Mouse (Mus musculus): ENCODE results near the gene Zdhhc13.

Gene Zdhhc13

DNA sequence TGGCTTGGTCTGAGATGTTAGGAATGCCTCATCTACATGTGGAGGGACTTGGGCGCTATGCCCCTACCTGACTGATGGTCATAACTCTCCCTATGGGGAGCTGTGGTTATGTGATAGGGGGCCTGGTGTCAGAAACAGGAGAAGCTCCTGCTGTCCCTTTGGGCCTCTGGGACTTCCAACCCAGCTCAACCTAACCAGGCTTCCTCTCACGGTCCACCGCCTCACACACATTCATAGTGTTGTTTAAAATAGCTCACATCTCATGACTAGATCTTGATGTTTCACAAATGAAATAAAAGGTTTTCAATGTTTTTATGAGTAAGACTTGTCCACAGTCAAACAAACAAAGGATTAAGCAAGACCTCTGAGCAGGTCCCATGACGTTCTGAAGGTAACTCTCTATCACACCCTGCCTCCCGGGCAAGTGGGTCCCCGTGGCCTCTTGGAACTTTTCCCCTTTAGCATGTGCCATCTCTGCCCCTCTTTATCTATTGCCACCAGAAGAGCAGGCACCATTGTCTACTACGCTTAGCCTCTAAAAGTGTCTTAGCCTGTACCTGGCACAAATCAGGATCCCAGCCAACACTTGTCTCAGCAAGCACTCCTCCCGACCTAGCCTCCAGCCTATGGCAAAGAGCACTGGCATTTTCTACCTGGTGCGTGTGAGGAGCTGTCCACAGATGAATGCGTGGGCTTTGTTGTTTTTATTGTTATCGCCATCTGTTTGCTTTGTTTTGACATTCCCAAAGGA, 3.9 kb upstream of the Zdhhc13 start:
- DNase-seq = no peak

DNA sequence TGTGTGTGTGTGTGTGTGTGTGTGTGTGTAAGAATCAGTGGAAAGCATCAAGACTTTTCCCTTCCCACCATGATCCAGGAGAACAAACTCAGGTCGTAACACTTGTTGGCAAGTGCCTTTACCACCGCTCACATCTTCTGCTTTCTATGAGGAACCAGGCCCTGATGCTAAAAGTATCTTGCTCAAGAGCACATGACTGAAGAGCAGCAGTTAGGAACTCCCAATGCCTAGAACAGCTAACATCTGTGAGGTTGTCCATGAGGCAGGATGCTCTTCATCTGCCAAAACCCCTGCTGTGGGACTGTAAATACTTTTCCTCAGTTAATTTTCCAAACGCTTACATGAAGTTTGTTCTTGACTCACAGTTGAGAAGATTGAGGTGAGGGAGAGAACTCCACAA, 455 bp upstream of the Zdhhc13 start:
- DNase-seq = no peak

DNA sequence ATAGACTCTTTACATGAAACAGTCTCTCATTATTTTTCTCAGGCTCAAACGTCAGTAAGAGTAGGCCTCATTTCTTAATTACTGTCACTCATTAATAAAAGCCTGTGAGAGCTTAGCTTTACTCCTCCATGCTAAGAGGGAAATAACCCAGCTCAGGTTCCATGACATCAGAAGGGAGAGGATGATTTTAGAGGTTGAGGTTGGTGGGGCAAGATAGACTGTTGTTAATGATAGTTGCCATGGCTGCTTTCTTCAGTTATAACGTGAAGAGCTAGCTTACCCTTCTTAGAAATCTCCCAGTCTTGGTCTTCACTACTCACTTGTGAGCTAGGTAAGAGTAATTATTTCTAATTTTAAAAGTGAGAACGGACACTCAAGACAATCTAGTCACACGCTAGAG, 1.3 kb downstream of the Zdhhc13 start:
- no peak for DNase-seq

DNA sequence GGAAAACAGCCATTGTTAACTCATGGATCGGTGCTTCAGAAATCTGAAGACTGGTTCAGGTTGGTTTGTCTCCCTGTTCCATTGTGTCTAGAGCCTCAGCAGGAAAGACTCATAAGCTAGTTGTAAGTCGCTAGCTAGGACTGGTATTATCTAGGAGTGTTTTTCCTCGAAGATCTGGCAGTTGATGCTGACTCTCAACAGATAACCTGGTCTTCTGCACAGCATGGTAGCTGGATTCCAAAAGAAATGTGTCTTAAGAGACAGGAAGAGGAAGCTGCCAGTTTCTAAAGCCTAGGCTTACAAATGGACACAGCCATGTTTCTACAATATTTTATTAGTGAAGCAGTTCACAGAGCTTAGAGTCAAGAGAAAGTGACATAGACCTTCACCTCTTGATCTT, 2.6 kb downstream of the Zdhhc13 start:
- no peak for DNase-seq

DNA sequence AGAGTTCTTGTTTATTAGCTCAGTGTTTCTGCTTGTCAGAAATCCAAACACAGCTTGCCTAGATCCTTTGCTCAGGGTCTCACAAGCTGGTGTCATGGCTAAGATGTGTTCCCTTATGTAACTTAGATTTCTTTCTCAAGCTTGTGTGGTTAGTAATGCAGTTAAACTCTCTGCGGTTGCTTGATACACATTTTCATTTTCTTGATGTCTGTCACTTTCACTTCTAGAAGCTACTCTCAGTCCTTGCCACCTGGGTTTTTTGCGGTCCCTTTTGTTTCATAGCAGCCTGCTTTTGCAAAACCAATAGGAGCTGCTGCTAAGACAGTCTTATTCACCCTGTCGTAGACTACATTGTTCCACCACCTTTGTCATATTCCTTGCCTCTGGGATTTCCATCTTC, 6.3 kb downstream of the Zdhhc13 start:
- no peak for DNase-seq

DNA sequence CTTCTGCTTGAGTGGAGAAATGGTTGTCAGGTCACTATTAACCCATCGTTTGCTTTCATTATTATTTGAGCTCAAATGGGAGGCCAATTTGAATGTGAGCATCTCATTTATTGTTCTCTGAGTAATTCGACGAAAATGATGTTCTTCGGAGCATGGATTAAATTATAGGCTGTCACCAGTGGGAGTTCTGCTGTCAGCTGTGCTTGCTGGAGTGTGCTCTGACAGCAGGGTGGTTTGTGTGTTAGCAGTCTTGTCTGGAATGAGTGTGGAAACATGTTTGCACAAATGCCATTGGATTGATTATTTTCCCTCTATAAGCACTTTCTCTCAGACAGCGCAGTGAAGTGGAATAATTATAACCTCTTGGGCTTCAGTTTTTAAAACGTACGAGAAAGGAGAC, 14.6 kb downstream of the Zdhhc13 start:
- no peak for DNase-seq

DNA sequence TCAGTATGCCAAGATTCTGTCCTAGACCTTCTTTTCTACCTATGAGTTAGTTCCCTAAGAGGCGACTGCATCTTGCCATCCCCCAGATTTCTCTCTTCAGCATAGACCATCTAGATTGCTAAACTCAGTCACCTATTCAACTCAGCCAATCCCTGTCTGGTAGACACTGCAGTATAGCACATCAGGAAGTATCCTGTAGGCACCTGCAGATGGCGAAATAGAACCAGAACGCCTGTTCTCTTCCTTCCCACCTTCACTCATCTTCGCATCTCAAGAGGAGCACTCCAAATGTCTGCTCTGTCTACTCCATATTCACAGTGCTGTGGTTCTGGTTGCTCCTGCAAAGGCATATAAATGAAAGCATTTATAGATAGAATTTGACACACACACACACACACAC, 17.8 kb downstream of the Zdhhc13 start:
- DNase-seq = no peak

DNA sequence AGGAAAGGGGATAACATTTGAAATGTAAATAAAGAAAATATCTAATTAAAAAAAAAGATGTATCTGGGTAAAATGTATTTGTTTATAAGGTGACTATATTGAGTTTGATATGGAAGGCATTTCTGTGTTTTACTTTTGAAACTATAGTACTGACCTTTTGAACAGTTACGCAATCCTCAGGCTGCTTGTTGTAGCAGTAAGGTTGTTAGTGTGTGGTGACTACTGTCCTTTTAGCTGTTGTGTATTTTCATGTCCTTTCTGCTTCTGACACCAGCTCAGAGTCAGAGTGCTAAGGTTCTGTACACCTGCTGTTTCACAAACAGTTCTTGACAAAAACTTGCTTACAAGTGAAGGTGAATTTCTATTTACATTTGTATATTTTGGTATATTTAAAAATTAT, 21.8 kb downstream of the Zdhhc13 start:
- DNase-seq = no peak

DNA sequence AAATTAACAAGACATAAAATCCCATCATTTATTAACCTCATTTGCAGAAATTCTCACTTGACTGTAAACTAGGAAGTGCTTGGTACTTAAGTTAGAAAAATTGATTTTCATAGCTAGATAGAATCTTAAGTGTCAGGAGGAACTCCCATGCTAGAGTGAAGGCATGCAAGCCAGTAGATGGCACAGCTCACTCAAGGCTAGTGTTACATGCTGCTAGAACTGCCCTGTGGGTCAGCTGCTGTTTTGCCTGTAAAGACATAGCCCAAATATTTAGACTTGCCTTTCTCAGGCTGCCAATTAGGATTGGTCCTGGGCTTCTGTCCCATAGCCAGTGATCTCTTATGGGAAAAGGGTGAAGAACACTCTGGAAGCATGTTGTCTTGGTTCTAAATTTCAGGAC, 23.6 kb downstream of the Zdhhc13 start:
- no peak for DNase-seq

DNA sequence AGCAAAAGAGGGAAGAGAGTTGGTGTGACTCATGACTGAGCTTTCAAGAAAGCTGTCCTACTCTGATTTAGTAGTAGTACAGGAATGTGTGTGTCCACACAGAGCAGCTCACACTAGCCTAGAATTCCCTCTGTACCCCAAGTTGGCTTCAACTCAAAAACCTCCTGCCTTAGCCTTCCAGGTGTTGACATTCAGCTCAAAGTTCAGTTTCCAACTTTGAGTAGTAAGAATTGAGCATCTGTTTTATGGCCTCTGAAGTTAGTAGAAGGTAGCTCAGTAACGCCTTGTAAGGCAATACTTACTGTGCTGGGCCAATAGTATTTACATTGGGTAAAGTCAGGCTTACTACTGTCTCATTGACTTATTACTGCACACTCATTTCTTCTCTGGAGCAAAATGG, 24.8 kb downstream of the Zdhhc13 start:
- DNase-seq = no peak

DNA sequence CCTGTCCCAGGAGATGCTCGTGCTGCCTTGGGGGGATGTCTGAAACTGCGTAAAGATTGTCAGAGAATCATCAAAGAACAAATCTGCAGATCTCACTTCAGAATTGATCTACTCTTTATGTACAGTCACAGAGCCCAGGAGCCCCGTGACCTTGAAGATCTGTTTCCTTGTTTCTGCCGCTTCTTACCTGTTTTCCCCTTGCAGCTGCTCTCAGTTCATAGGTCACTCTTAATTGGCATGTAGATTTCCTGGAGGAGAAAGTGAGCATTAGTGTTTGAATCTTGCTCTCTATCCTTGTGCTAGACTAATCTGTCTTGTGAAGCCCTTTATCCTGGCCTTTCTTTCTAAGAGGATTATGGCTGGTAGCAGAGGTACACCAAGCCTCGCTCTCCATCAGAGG, 32.9 kb downstream of the Zdhhc13 start:
- DNase-seq = no peak

DNA sequence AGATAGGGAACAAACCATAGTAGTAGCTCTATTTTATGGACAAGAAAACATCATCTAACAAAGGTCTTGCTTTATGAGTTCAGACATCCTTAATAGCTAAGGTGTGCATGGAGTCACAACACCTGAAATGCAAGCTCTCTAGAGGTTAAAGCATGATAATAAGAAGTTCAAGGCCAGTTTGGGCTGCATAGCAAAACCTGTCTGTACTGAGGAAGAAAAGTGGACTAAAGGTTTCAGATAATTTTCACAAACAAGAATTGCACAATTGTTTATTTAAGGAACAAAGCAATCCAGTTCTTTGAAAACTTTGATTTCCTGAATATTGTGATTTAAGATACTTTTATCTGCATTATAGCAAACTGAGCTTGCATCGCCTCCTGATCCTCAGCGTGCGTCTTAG, 34.8 kb downstream of the Zdhhc13 start:
- no peak for DNase-seq

DNA sequence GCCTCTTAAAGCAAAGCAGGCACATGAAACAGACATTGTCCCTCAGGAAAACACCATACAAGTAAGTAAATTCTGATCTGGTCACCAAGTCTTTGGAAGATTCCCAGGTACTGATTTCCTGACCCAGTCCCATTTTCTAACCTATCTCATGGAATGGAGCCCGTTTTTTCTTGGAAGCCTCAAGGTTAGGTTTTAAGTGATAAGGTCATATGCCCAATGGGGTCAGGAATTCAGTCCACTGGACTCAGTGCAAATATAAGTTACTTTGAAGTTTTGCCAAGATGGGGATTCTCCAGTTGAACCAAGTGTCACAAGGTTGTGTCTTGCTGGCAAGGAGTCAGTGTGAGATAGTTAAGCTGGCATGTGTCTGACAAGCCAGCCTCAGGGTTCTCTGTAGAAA, 35.9 kb downstream of the Zdhhc13 start:
- no peak for DNase-seq

DNA sequence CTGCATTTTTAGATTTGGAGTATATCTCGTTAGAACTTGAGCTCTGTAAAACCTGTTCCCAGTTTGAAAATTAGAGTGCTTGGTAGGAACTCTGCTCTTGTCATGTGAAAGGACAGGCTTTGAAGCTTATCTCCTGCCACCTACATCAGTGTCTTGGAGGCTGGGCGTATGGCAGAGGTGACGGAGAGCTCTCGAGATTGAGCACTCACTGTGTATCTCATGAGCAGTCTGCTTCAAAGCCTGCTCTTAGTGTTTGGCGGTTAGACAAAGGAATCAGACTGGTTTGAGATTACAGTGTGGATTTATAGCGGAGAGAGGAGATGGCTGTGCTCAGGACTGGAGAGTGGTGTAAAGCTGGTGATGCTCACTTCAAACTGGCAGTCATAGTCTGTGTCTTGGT, 36.4 kb downstream of the Zdhhc13 start:
- no peak for DNase-seq

DNA sequence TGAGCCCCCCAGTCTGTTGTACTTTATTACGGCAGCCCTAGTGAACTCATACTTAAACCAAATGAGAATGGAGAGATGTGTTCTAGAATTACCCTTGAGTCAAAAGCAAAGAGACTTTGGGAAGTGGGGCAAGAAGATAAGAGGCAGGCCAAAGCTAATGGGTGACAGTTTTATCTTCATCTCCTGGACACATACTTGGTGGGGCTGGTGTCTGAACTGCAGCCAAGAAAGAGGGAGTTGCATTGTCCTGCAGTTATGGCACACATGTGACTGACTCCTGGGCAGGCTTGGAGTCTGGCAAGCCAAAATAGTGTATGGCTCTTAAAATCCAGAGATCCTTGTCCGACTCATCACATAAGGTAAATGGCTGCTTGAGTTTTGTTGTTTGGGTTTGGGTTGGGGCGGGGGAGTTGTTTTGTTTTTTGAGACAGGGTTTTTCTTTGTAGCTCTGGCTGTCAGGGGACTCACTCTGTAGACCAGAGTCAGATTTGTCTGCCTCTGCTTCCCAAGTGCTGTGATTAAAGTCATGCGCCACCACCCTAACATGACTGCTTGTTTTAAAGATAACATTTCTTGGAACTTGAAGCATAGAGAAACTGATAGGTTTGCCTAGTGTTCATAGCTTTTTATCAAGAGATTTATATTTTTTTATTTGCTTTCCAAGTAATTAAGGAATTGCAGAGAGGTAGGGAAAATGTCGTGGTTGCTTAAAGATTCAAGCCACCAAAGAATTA, 40.5 kb downstream of the Zdhhc13 start:
- no peak for DNase-seq

DNA sequence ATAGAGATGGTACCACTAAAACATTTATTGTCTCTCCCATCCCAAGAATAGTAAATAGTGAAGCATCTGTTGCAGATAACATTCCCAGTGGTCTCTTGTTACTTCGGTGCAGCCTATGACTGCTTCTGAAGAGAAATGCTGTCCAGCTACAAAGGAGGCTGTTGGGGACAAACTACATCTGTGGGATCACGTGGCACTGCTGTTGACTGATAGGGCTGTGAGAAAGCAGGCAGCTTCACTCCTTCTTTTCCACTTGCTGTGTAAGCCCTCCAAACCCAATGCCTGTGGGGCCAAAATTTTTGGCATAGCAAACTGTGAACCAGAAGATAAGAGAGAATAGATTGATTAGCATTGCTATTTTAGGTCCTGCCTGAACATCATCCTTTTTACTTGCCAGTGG, 41.6 kb downstream of the Zdhhc13 start:
- no peak for DNase-seq

DNA sequence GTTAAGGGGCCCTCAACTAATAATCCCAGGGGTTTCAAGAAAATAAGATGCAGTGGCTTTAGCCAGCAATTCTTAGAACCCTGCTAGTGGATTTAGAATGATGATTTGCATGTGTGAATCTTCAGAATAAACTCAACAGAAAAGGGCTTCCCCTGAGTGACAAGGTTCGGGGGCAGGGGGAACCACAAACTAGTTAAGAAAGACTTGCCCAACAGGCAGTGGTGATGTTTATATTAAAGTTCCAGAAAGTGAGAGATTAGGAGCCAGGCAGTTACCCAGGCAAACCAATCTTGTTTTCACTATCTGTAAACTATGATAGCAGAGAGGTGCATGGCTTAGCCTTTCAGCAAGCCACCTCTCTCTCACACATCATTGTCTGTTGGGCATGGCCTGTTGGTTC, 43.9 kb downstream of the Zdhhc13 start:
- DNase-seq = no peak

DNA sequence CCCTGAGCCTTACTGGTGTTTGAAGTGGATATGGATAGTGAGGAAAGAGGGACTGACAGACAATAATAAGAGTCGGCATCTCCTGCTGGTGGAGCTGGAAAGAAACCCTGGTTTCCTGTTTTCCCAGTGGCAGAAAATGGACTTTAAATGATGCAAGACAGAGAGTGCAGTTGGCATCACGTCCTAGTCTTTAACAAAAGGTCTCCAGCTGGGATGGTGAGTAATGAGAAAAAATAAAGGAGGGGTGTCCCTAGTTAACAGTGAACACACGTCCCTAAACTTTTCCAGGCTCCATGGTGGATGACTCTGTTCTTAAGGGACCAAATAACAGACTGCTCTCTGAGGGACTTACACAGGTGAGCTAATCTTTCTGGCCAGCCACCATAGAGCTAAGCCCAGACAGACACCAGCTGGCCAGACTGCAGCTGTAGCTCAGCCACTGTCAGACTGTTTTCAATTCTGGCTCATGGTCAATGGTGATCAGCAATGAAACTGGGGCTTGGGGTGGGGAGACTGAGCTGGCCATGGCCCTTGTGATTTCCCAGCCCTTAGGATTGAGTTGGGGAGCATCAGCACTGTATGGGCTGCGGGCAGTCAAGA, 45.7 kb downstream of the Zdhhc13 start:
- no peak for DNase-seq

DNA sequence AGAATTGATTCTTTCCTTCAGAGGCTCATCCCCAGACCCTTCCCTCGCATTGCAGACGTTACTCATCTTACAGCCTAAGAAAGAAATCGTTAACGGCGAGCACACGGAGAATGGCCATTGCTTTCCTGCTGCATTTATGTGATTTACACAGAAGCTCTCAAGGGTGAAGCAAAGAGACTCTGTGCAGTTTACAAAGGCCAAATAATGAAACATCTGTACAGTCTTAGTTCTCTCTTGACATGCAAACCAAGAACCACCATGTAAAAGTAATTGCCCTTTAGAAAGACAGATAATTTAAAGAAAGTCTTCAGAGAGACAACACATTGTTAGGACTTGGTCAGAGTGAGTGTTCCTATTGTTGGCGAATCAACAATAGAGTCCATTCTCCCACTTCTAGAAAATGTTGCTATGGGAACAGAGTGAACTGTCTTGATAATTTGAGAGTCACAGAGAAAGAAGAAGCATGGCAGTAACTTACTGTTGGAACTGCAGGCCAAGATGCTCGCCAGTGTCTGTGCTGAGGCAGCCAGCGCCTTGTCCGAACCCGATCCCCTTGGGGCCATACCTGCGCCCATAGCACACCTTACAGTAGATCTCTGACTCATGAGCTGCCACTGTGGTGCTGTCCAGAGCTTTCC, 46.3 kb downstream of the Zdhhc13 start:
- DNase-seq = no peak

DNA sequence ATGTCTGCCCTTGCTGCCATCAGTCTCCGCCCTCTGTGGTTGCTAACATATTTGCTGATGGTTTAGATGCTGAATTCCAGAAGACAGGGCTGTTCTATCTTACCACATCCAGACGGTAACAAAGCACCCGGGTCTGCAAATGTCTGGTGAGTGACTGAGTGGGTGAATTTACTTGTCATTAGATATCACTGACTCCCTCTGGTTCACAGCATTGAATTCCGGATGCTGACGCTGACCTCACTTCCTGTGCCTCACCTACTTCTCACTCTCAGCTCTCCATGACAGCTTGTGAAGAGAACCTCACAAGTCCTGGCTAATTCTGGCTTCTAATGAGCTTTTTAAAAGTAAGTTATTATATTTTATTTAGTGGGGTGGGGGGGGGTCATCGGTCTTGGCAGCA, 48.1 kb downstream of the Zdhhc13 start:
- DNase-seq = no peak

DNA sequence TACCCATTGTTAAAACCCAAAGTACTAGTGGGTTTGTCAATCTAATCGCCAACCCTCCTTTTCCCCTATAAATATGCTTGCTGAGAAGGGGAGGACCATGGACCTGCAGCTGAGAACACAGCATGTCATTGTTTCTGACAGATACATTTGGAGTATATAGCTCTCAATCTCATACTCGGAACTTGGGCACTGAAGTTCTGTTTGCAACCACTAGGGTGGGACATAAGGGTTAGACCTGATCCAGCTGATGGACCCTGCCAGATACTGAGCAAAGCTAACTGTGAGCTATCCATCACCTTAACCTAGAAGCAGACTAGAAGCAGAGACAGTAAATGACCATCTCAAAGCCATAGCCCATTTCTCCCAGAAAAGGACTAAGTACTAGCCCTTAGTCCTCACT, 49.6 kb downstream of the Zdhhc13 start:
- no peak for DNase-seq

DNA sequence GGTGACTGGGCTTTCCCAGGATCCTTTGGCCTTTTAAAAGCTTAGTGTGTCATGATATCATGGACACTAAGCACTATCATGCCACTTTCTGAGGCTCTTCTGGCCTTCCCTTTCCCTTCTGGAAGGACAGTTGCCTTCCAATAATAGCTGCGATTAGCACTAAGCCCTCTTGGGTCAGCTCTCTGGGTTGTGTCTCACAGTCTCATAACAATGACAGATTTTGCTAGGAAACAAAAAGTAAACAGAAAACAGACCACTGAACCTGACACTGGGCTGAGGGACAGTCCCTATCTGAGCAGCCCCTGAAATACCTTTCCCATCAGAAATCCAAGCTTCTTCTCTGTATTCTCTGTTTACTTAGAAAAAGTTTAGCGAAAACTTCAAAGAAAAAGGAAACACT, 51.7 kb downstream of the Zdhhc13 start:
- DNase-seq = no peak

DNA sequence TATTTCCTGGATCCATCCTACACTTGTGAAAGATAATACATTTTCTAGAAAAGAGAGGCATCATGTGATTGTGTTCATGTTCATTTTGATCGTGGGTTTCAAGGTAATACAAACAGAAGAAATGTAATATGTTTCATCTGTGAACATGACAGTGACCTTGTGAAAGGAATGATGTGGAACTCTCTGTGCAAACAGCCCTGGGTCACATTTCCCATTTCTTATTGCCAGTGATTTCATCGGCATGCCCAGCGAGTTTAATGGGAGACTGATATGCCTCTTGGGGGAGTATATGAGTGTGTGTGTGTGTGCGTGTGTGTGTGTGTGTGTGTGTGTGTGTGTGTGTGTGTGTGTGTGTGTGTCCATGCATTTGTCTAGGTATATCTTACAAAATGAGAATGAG, 52.7 kb downstream of the Zdhhc13 start:
- no peak for DNase-seq

DNA sequence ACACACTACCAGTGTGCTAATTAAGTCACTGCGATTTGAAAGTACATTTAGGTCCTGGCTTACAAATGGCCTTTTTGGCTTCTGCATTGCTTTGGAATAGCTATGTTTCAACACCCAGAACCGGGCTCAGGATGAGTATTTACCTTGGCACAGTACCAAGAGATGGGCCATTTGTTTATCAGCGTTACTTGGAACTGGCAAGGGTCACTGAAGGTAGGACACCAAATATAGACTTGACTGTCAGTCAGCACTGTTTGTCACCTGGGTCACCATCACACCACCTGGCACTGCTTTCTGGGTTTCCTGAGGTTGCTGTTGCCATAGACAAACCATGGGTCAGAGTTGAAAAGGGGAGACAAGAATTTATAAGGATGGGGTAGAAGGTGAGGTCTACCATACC, 53.5 kb downstream of the Zdhhc13 start:
- DNase-seq = no peak
